Mouse (Mus musculus) limb, embryonic 12.5 days (tissue): ENCODE measurements around the gene Irf8. TPM values are rescaled to one million over a fixed set of nuclear protein-coding genes. Genes with fewer than 3 reads are reported as not detected.

Experiments used
- ATAC-seq: fragments of 200-750 bp; cut with Nextera tagmentation; 2 replicates; pipeline ENCODE4 v1.8.0; 2017; ENCODE audit warnings: low read depth, moderate TSS enrichment; ENCODE audit not compliant: insufficient number of reproducible peaks, insufficient read depth, low FRiP score, low TSS enrichment
- H3K27ac ChIP-seq: fragments of 300-500 bp; sonication (generic); 2 replicates; pipeline ENCODE4 v1.5.1; 2016; ENCODE audit warnings: mild to moderate bottlenecking, moderate library complexity
- H3K27me3 ChIP-seq: fragments of 300-500 bp; sonication (generic); 2 replicates; pipeline ENCODE4 v1.6.1; 2016; ENCODE audit warnings: mild to moderate bottlenecking, moderate library complexity
- H3K36me3 ChIP-seq: fragments of 300-500 bp; sonication (generic); 2 replicates; pipeline ENCODE4 v1.6.1; 2016; ENCODE audit warnings: mild to moderate bottlenecking, moderate library complexity
- H3K4me1 ChIP-seq: fragments of 300-500 bp; sonication (generic); replicated peaks from 2 replicates; pipeline ENCODE4 v1.6.1; 2016
- H3K4me2 ChIP-seq: fragments of 300-500 bp; sonication (generic); 2 replicates; pipeline ENCODE4 v1.6.1; 2016; ENCODE audit warnings: mild to moderate bottlenecking, moderate library complexity
- H3K4me3 ChIP-seq: fragments of 300-500 bp; sonication (generic); replicated peaks from 2 replicates; pipeline ENCODE4 v1.5.1; 2016; ENCODE audit warnings: mild to moderate bottlenecking
- H3K9ac ChIP-seq: fragments of 300-500 bp; sonication (generic); replicated peaks from 2 replicates; pipeline ENCODE4 v1.6.1; 2016; ENCODE audit warnings: mild to moderate bottlenecking, moderate library complexity
- H3K9me3 ChIP-seq: fragments of 300-500 bp; sonication (generic); 2 replicates; pipeline ENCODE4 v1.6.1; 2016; ENCODE audit warnings: mild to moderate bottlenecking, moderate library complexity
- WGBS: fragments of 180-500 bp; shearing (Covaris S2); methylation state at CpG from one replicate; pipeline ENCODE4 v1.1.7; 2016; 5-methylcytosine and 5-hydroxymethylcytosine counted together
- polyA plus RNA-seq: library from polyadenylated mRNA; unstranded; fragments of >200 nt; fragmentation: Nextera tagmentation; extraction: Ambion mirVana; gene quantifications from 2 replicates; pipeline ENCODE4 v1.2.1, GENCODE M21; 2016

Gene Irf8
- polyA plus RNA-seq, 1 experiment from 2014 or later = 3.5 TPM

DNA sequence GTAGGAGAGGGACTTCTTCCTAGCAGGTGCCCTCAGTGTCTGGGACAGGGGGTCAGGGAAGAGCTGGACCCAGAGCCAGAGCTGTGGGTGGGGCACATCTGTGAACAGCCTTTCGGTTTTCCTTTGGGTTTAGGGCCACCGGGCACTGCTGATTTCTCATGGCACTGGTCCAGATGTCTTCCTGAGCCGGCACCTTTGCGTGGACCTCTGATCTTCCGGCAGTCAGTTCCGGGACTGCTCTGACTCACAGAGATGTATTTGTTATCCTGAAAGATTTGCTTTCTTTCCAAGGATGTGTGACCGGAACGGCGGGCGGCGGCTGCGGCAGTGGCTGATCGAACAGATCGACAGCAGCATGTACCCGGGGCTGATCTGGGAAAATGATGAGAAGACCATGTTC, 3.4 kb downstream of the Irf8 start:
- peaks cover 55% of the 10 kb centered on the region for H3K27me3 ChIP-seq
- no peak for ATAC-seq
- H3K9me3 ChIP-seq = 0 out of 2 replicates have a peak, but pooled peaks cover 6% of the 10 kb centered on the region
- WGBS = 94% methylated on average over 15 of the region's 15 CpGs
- H3K27ac ChIP-seq = no peak overlapping the region
- no peak overlapping the region for H3K9ac ChIP-seq
- peaks cover 24% of the 10 kb centered on the region for H3K4me1 ChIP-seq
- H3K36me3 ChIP-seq = no peaks in the 10 kb centered on the region
- no peak overlapping the region for H3K4me3 ChIP-seq
- H3K4me2 ChIP-seq = no peak overlapping the region

DNA sequence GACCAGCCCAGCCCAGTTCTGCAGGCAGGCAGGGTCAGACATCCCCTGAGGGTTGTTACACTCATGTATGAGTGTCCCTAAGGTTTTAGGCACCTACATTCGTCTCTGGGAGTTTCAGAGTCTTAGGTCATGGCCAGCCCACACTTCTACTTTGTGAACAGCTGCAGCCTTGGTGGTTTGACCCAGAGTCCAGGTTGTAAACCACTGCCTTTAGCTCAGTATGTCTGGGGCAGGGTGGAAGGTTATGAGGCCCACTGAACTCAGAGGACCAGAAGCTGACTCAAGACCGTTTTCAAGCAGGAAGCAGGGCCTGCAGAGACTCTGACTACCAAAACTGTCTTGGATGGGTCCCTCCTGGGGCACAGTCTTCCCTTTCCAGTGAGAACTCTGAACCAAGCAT, 4.4 kb downstream of the Irf8 start:
- ATAC-seq = no peak

DNA sequence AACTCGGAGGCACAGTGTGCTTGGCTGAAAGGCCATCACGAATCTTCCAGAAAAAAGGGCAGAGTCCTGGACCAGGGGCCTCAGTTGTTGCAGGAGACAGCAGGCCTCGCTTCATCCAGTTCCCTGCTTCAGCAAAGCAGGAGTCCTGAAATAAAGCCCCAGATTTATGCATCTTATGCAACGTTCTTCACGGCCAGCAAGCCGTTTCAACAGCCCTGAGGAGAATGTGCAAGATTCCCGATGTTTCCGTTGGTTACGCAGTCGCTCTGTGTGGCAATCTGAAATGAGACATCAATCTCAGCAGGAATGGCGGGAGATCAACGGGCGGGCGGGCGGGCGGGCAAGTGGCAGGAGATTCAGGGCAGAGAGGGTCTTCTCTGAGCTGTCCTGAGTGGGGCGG, 4.8 kb downstream of the Irf8 start:
- 0 out of 2 replicates have a peak, but pooled peaks cover 6% of the 10 kb centered on the region for H3K9me3 ChIP-seq
- no peak for ATAC-seq
- no peak overlapping the region for H3K9ac ChIP-seq
- no peak overlapping the region for H3K4me3 ChIP-seq
- WGBS = 90% methylated on average over 17 of the region's 17 CpGs
- H3K27ac ChIP-seq = no peak overlapping the region
- H3K27me3 ChIP-seq = peaks cover 46% of the 10 kb centered on the region
- peaks cover 27% of the 10 kb centered on the region for H3K4me1 ChIP-seq
- no peak overlapping the region for H3K4me2 ChIP-seq
- H3K36me3 ChIP-seq = no peaks in the 10 kb centered on the region

More for the DNA sequence above, 4.4 kb downstream of the Irf8 start:
- H3K9me3 ChIP-seq = 0 out of 2 replicates have a peak, but pooled peaks cover 6% of the 10 kb centered on the region
- H3K27me3 ChIP-seq = peaks cover 46% of the 10 kb centered on the region
- H3K4me2 ChIP-seq = no peak overlapping the region
- H3K36me3 ChIP-seq = no peaks in the 10 kb centered on the region
- H3K4me3 ChIP-seq = no peak overlapping the region
- H3K27ac ChIP-seq = no peak overlapping the region
- H3K4me1 ChIP-seq = peaks cover 28% of the 10 kb centered on the region
- 43% methylated on average over 2 of the region's 2 CpGs for WGBS
- H3K9ac ChIP-seq = no peak overlapping the region

DNA sequence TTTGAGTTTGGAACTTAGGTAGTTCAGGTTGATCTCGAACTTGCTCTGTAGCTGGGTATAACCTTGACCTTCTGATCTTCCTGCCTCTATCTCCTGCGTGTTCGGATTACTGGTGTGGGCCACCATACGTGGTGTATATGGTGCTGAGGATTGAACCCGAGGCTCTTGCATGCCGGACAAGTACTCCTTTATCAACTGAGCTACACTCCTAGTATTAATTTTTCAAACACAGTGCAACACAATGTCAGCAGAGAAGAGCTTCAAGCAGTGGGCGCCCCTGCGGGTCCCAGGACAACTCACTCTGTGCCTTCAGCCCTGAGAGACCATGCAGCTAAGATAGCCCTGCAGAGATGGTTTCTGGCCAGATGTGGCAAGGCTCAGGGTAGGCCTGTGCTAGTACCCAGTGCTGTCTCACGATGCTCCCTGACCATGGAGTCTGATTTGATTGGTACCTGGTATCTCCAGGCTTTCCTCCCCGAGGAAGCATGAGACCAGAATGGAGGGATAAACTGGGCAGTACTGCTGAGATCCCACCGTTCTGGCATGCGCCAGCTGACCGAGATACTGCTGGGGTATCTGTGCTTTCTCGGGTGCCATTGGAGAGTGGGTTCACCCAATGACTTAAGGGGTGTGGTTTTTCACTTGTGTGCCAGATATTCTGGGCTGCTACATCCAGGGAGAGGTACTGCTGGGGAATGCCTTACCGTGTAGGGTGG, 5.8 kb downstream of the Irf8 start:
- peaks cover 38% of the 10 kb centered on the region for H3K27me3 ChIP-seq
- no peak overlapping the region for H3K4me2 ChIP-seq
- H3K27ac ChIP-seq = no peak overlapping the region
- H3K36me3 ChIP-seq = no peaks in the 10 kb centered on the region
- no peak overlapping the region for H3K4me3 ChIP-seq
- no peak for ATAC-seq
- H3K9me3 ChIP-seq = 0 out of 2 replicates have a peak, but pooled peaks cover 6% of the 10 kb centered on the region
- WGBS = 90% methylated on average over 15 of the region's 15 CpGs
- no peak overlapping the region for H3K9ac ChIP-seq
- H3K4me1 ChIP-seq = peaks cover 21% of the 10 kb centered on the region

DNA sequence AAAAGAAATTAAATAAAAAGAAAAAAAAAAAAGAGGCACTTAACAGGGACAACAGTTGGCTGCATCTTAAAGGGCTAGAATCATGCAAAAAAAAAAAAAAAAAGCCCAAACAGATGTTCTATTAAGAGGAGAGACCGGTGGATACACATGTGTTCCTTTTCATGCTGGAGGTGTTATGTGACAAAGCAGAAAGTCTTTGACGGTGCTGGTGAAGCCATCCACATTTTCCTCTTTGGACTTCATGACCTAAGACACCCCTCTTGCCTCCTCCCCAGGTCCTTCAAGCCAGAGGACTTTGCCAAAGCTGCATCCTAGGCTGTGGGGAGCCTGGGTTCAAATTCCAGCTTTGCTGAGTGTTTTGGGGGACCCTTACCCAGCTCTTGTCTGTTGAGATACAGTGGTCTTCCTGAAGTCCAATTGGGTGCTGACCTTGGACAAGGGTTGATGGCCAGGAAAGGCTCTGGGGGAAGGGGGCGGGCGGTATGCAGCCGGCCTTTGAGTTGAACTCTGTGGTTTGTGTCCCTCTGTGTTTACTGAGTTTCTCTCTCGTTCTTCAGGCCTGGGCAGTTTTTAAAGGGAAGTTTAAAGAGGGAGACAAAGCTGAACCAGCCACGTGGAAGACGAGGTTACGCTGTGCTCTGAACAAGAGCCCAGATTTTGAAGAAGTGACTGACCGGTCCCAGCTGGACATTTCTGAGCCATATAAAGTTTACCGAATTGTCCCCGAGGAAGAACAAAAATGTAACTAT, 7.2 kb downstream of the Irf8 start:
- 70% methylated on average over 12 of the region's 12 CpGs for WGBS
- Histone ChIP-seq H3K4me1 (peaks cover 21% of the 10 kb centered on the region), H3K27me3 (peaks cover 25% of the 10 kb centered on the region), H3K4me3 (no peak overlapping the region), H3K9me3 (0 out of 2 replicates have a peak, but pooled peaks cover 6% of the 10 kb centered on the region), H3K27ac (no peak overlapping the region), H3K9ac (no peak overlapping the region), H3K4me2 (no peak overlapping the region), H3K36me3 (no peaks in the 10 kb centered on the region)
- no peak for ATAC-seq

DNA sequence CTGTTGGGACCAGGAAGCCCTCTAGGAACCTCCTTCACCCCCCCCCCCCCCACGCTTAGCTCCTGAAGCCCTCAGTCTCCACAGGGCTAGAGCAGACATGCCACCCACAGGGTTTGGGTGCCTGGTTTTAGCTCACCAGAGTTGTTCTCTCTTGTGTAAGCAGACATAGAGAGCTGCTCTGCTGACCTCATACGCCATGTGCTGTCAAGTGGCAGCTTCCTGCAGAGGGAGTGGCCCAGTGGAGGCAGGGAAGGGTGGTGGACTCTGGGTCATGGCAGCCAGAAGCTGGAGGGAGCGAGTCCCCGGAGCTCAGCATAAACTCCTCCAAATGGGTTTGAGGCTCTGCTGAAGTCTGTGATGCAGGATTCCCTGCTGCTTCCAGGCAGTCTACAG, 7.7 kb downstream of the Irf8 start:
- Histone ChIP-seq H3K27me3 (peaks cover 19% of the 10 kb centered on the region), H3K4me2 (no peak overlapping the region), H3K9me3 (0 out of 2 replicates have a peak, but pooled peaks cover 6% of the 10 kb centered on the region), H3K4me1 (peaks cover 21% of the 10 kb centered on the region), H3K27ac (0 out of 2 replicates have a peak overlapping the region, but pooled peaks have one; percentile 4), H3K36me3 (no peaks in the 10 kb centered on the region), H3K4me3 (no peak overlapping the region), H3K9ac (no peak overlapping the region)
- peak; percentile 22; the same call in 1 of the 2 replicates for ATAC-seq
- 65% methylated on average over 4 of the region's 4 CpGs for WGBS

DNA sequence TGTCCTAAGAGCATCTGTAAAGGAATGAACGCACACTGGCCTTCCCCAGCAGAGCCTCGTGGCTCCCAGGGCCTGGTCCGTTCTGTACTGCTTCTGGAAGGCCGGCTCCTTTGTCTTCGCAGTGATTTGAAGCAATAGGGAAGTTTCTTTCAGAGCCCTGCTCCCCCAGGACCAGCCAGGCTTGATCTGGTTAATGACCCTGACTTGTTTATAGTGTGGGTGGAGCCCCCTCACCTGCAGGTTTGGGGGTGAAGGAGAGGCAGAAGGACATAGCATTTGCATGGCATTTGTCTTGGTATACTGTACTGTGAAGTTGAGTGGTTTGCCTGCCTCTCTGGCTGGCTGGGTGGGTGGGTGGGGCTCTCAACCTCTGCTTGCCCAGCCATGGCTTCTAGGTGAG, 8.3 kb downstream of the Irf8 start:
- ATAC-seq = no peak
- H3K27ac ChIP-seq = 0 out of 2 replicates have a peak overlapping the region, but pooled peaks have one; percentile 4
- WGBS = 50% methylated on average over 5 of the region's 5 CpGs

DNA sequence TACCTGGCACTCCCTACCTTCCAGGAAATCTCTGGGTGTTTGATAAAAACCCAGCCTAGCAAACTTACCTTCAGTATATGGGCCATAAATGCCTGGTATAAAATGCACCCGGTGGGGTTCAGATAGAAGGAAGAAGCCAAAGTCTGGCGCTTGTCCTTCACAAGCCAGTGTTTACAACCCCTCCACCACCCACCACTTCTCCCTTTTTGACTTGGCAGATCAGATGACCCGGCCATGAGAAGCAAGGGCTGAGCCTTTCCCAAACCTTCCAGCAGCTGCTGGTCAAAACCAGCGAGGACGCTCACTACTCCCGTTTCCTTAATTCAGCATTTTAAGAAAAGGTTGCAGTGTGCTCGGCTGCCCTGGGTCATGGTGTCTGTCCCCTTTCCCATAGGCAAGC, 9.1 kb downstream of the Irf8 start:
- ATAC-seq = no peak
- no peak overlapping the region for H3K4me3 ChIP-seq
- H3K4me2 ChIP-seq = no peak overlapping the region
- H3K4me1 ChIP-seq = peaks cover 21% of the 10 kb centered on the region
- WGBS = 53% methylated on average over 7 of the region's 7 CpGs
- H3K9me3 ChIP-seq = no peaks in the 10 kb centered on the region
- H3K27me3 ChIP-seq = peaks cover 14% of the 10 kb centered on the region
- H3K9ac ChIP-seq = no peak overlapping the region
- H3K36me3 ChIP-seq = no peaks in the 10 kb centered on the region
- no peak overlapping the region for H3K27ac ChIP-seq

More for the DNA sequence above, 8.3 kb downstream of the Irf8 start:
- Histone ChIP-seq H3K27me3 (peaks cover 14% of the 10 kb centered on the region), H3K36me3 (no peaks in the 10 kb centered on the region), H3K9ac (no peak overlapping the region), H3K4me2 (no peak overlapping the region), H3K4me3 (no peak overlapping the region), H3K4me1 (peaks cover 21% of the 10 kb centered on the region), H3K9me3 (0 out of 2 replicates have a peak, but pooled peaks cover 4% of the 10 kb centered on the region)

DNA sequence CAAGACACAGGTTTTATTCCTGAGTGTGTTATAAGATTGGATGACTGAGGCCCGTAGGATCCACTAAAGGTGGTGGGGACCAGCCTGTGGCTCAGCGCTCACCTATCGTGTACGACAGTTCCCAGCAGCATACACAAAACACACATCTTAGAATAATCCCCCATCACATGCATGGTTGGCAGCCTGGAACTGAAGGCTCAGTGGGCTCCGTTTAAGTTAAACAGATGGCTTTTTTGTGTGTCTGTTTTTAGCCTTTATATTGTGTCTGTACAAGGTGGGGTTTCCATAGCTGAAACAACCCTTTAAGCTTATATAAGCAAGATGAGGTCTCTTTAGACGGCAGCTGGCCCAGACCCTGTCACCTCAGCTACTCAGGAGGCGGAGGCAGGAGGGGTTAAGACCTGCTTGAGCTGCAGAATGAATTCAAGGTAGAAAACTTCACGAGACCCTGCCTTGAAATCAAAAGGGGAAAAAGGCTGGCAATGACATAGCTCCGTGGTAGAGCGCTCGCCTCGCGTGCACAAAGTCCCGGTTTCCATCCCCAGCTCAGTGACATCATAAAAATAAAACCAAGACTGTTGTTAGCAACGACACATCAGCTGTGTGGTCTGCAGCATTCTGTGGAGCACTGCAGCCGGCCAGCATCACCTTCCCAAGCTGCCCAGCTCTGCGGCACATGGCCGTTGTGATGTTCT, 10.0 kb downstream of the Irf8 start:
- no peaks in the 10 kb centered on the region for H3K9me3 ChIP-seq
- H3K4me2 ChIP-seq = no peak overlapping the region
- H3K27ac ChIP-seq = peak overlapping the region; percentile 35; the same call in 1 of the 2 replicates
- peaks cover 14% of the 10 kb centered on the region for H3K27me3 ChIP-seq
- 64% methylated on average over 18 of the region's 18 CpGs for WGBS
- peaks cover 21% of the 10 kb centered on the region for H3K4me1 ChIP-seq
- no peak overlapping the region for H3K9ac ChIP-seq
- no peak overlapping the region for H3K4me3 ChIP-seq
- no peaks in the 10 kb centered on the region for H3K36me3 ChIP-seq
- peak; percentile 19; the same call in 1 of the 2 replicates for ATAC-seq

DNA sequence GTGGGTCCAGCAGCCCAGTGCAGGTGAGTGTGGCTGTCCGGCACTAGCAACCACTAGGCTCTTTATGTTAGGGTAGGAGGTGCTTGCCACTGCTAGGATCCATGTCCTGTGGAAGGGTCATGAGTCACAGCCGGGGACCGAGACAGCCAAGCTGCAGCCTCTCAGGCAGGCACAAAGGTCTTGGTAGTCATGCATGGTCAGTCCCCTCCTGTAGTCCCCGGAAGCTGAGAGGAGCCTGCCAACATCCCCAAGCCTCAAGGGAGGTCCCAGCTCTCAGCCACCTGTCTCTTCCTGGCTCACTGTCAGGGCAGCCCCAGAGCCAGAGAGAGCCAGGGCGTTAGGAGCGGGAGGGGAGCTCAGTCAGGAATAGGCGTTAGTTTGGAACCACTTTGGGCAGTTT, 11.1 kb downstream of the Irf8 start:
- Histone ChIP-seq H3K4me2 (no peak overlapping the region), H3K27me3 (peaks cover 15% of the 10 kb centered on the region), H3K27ac (no peak overlapping the region), H3K4me1 (peaks cover 32% of the 10 kb centered on the region), H3K4me3 (no peak overlapping the region), H3K36me3 (no peaks in the 10 kb centered on the region), H3K9me3 (no peaks in the 10 kb centered on the region), H3K9ac (no peak overlapping the region)
- WGBS = 85% methylated on average over 7 of the region's 7 CpGs
- no peak for ATAC-seq

DNA sequence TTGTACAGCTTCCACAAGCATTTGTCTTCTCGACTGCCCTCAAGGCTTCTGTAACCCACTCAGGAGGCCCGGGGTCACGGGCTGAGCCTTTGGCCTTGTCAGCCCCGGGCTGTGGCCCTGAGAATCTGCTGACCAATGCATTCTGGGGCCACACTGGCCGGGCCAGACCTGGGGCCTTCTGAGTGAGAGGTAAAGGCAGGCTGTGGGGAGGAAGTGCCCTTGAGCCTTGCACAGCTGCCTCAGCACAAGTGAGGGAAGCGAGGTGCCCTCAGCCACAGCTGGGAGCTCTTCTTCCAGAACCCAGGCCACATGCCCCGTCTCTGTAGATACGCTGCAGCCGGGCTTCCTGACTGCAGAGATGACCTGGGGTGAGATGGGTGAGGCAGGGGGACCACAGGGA, 14.5 kb downstream of the Irf8 start:
- H3K27me3 ChIP-seq = peaks cover 36% of the 10 kb centered on the region
- 77% methylated on average over 9 of the region's 9 CpGs for WGBS

More for the DNA sequence above, 14.5 kb downstream of the Irf8 start:
- Histone ChIP-seq H3K36me3 (no peaks in the 10 kb centered on the region), H3K4me3 (no peak overlapping the region), H3K4me1 (peaks cover 19% of the 10 kb centered on the region), H3K9me3 (no peaks in the 10 kb centered on the region), H3K9ac (no peak overlapping the region), H3K27ac (no peak overlapping the region), H3K4me2 (no peak overlapping the region)
- ATAC-seq = no peak
